Mouse (Mus musculus) kidney, embryonic 14.5 days (tissue): Measurements from ENCODE around the gene Gsta4. TPM values are rescaled to one million over a fixed set of nuclear protein-coding genes. Genes with fewer than 3 reads are reported as not detected.
"Not testable (repeated sequence)": the region's sequence is repeated elsewhere in the genome, so short reads cannot be mapped to it uniquely, and the experiment has no call there.

Experiments used
- ATAC-seq: fragments of 200-750 bp; cut with Nextera tagmentation; 2 replicates; pipeline ENCODE4 v1.8.0; 2017; ENCODE audit warnings: moderate number of reproducible peaks, mild to moderate bottlenecking, moderate TSS enrichment, moderate library complexity; ENCODE audit not compliant: low FRiP score, low TSS enrichment
- H3K27ac ChIP-seq: fragments of 300-500 bp; sonication (generic); 2 replicates; pipeline ENCODE4 v1.5.1; 2014; ENCODE audit warnings: low read depth, mild to moderate bottlenecking, low read length, moderate library complexity, mixed read lengths
- H3K27me3 ChIP-seq: fragments of 300-500 bp; sonication (generic); 2 replicates; pipeline ENCODE4 v1.6.1; 2014; ENCODE audit warnings: mild to moderate bottlenecking, low read length; ENCODE audit not compliant: control insufficient read depth, insufficient read depth
- H3K36me3 ChIP-seq: fragments of 300-500 bp; sonication (generic); 2 replicates; pipeline ENCODE4 v1.6.1; 2014; ENCODE audit warnings: low read length, mixed read lengths; ENCODE audit not compliant: control insufficient read depth, insufficient read depth
- H3K4me1 ChIP-seq: fragments of 300-500 bp; sonication (generic); 2 replicates; pipeline ENCODE4 v1.6.1; 2014; ENCODE audit warnings: low read length, mixed read lengths; ENCODE audit not compliant: control insufficient read depth, insufficient read depth
- H3K4me2 ChIP-seq: fragments of 300-500 bp; sonication (generic); replicated peaks from 2 replicates; pipeline ENCODE4 v1.6.1; 2014; ENCODE audit warnings: low read depth, mild to moderate bottlenecking, low read length
- H3K4me3 ChIP-seq: fragments of 300-500 bp; sonication (generic); 2 replicates; pipeline ENCODE4 v1.5.1; 2014; ENCODE audit warnings: mild to moderate bottlenecking, low read length
- H3K9ac ChIP-seq: fragments of 300-500 bp; sonication (generic); 2 replicates; pipeline ENCODE4 v1.6.1; 2014; ENCODE audit warnings: low read depth, mild to moderate bottlenecking, low read length, moderate library complexity
- H3K9me3 ChIP-seq: fragments of 300-500 bp; sonication (generic); 2 replicates; pipeline ENCODE4 v1.6.1; 2016; ENCODE audit warnings: low read length; ENCODE audit not compliant: control insufficient read depth
- WGBS: fragments of 180-500 bp; shearing (Covaris S2); extraction: QIAGEN DNeasy Blood & Tissue Kit; methylation state at CpG from one replicate; pipeline ENCODE4 v1.1.7; 2014; 5-methylcytosine and 5-hydroxymethylcytosine counted together
- polyA plus RNA-seq: library from polyadenylated mRNA; unstranded; fragments of >200 nt; fragmentation: Nextera tagmentation; extraction: Ambion mirVana; gene quantifications from 2 replicates; pipeline ENCODE4 v1.2.1, GENCODE M21; 2014

Gene Gsta4
- polyA plus RNA-seq, 1 experiment from 2014 or later, result 102 TPM

GRCm38 (mm10) chr9:78212341-78213049, 29.9 kb downstream of the Gsta4 start:
- H3K4me2 ChIP-seq, result no peak overlapping the region
- no peak overlapping the region for H3K27ac ChIP-seq
- H3K4me3 ChIP-seq, result no peak overlapping the region
- H3K27me3 ChIP-seq, result no peaks in the 10 kb centered on the region
- ATAC-seq, result no peak
- no peaks in the 10 kb centered on the region for H3K4me1 ChIP-seq
- 72% methylated on average over 7 of the region's 7 CpGs for WGBS
- H3K9me3 ChIP-seq, result no peaks in the 10 kb centered on the region
- peaks cover 14% of the 10 kb centered on the region; the same call in 1 of the 2 replicates for H3K36me3 ChIP-seq
- no peak overlapping the region for H3K9ac ChIP-seq

GRCm38 (mm10) chr9:78217074-78217473, 34.5 kb downstream of the Gsta4 start:
- Histone ChIP-seq H3K27me3 (no peaks in the 10 kb centered on the region), H3K4me3 (no peak overlapping the region), H3K9ac (no peak overlapping the region), H3K9me3 (no peaks in the 10 kb centered on the region), H3K4me1 (no peaks in the 10 kb centered on the region), H3K36me3 (no peaks in the 10 kb centered on the region), H3K27ac (no peak overlapping the region), H3K4me2 (no peak overlapping the region)
- no peak for ATAC-seq
- 72% methylated on average over 4 of the region's 4 CpGs for WGBS

- no peak overlapping the region for H3K9ac ChIP-seq
Measured at GRCm38 (mm10) chr9:78222616-78223015, 40.0 kb downstream of the Gsta4 start.

GRCm38 (mm10) chr9:78223221-78223902, 40.8 kb downstream of the Gsta4 start:
- Histone ChIP-seq H3K9ac (no peak overlapping the region), H3K4me3 (no peak overlapping the region), H3K4me2 (no peak overlapping the region), H3K27ac (no peak overlapping the region), H3K9me3 (no peaks in the 10 kb centered on the region), H3K27me3 (no peaks in the 10 kb centered on the region), H3K36me3 (no peaks in the 10 kb centered on the region), H3K4me1 (no peaks in the 10 kb centered on the region)
- no peak for ATAC-seq
- 65% methylated on average over 10 of the region's 10 CpGs for WGBS

More at GRCm38 (mm10) chr9:78222616-78223015, 40.0 kb downstream of the Gsta4 start:
- no peak overlapping the region for H3K27ac ChIP-seq
- 47% methylated on average over 8 of the region's 8 CpGs for WGBS
- ATAC-seq, result no peak
- no peaks in the 10 kb centered on the region for H3K4me1 ChIP-seq
- no peaks in the 10 kb centered on the region for H3K9me3 ChIP-seq
- H3K4me2 ChIP-seq, result no peak overlapping the region
- H3K4me3 ChIP-seq, result no peak overlapping the region
- H3K36me3 ChIP-seq, result no peaks in the 10 kb centered on the region
- no peaks in the 10 kb centered on the region for H3K27me3 ChIP-seq

- H3K27me3 ChIP-seq, result no peaks in the 10 kb centered on the region
- no peaks in the 10 kb centered on the region for H3K4me1 ChIP-seq
- no peak overlapping the region for H3K4me3 ChIP-seq
- H3K9ac ChIP-seq, result no peak overlapping the region
- WGBS, result 97% methylated on average over 2 of the region's 2 CpGs
- H3K27ac ChIP-seq, result no peak overlapping the region
- no peaks in the 10 kb centered on the region for H3K36me3 ChIP-seq
- no peak overlapping the region for H3K4me2 ChIP-seq
- H3K9me3 ChIP-seq, result no peaks in the 10 kb centered on the region
- ATAC-seq, result no peak
Measured at GRCm38 (mm10) chr9:78224418-78224817, 41.8 kb downstream of the Gsta4 start.

GRCm38 (mm10) chr9:78225304-78225703, 42.7 kb downstream of the Gsta4 start:
- no peaks in the 10 kb centered on the region for H3K27me3 ChIP-seq
- H3K27ac ChIP-seq, result no peak overlapping the region
- H3K4me1 ChIP-seq, result no peaks in the 10 kb centered on the region
- no peaks in the 10 kb centered on the region for H3K36me3 ChIP-seq
- no peak overlapping the region for H3K4me3 ChIP-seq
- H3K4me2 ChIP-seq, result no peak overlapping the region
- H3K9ac ChIP-seq, result no peak overlapping the region
- WGBS, result 65% methylated on average over 11 of the region's 11 CpGs
- H3K9me3 ChIP-seq, result no peaks in the 10 kb centered on the region
- ATAC-seq, result no peak

- no peak overlapping the region for H3K9ac ChIP-seq
- no peaks in the 10 kb centered on the region for H3K4me1 ChIP-seq
- no peaks in the 10 kb centered on the region for H3K36me3 ChIP-seq
- 92% methylated on average over 2 of the region's 2 CpGs for WGBS
- H3K4me3 ChIP-seq, result no peak overlapping the region
- no peaks in the 10 kb centered on the region for H3K27me3 ChIP-seq
- no peak for ATAC-seq
- H3K9me3 ChIP-seq, result no peaks in the 10 kb centered on the region
- H3K4me2 ChIP-seq, result no peak overlapping the region
- no peak overlapping the region for H3K27ac ChIP-seq
Measured at GRCm38 (mm10) chr9:78228122-78228521, 45.5 kb downstream of the Gsta4 start.

- not testable (repeated sequence) for H3K4me3 ChIP-seq, H3K9ac ChIP-seq, ATAC-seq, H3K4me1 ChIP-seq, H3K27ac ChIP-seq, H3K27me3 ChIP-seq, H3K4me2 ChIP-seq, H3K36me3 ChIP-seq, H3K9me3 ChIP-seq
- 54% methylated on average over 3 of the region's 3 CpGs for WGBS
Measured at GRCm38 (mm10) chr9:78229658-78230057, 47.1 kb downstream of the Gsta4 start.

- 84% methylated on average over 2 of the region's 3 CpGs for WGBS
- not testable (repeated sequence) for H3K4me3 ChIP-seq, H3K4me2 ChIP-seq, ATAC-seq, H3K4me1 ChIP-seq, H3K27me3 ChIP-seq, H3K9me3 ChIP-seq, H3K27ac ChIP-seq, H3K9ac ChIP-seq, H3K36me3 ChIP-seq
Measured at GRCm38 (mm10) chr9:78230461-78230860, 47.9 kb downstream of the Gsta4 start, which contains the start of gene Gsta1. Gene Gsta1 (plus strand): TSS chr9:78230656.
